Mouse (Mus musculus): ENCODE measurements around the gene Adcyap1r1. TPM values are rescaled to one million over a fixed set of nuclear protein-coding genes. Genes with fewer than 3 reads are reported as not detected.

Gene Adcyap1r1
- total RNA-seq, 1 experiment: 2.0 TPM

- H3K4me1 ChIP-seq (ENCODE audit: control insufficient read depth in 2 of 2, insufficient read depth in 2 of 2, low read length in 2 of 2, poor library complexity in 1 of 2): no peaks in the 10 kb centered on the region
- in situ Hi-C loops (cut with MboI; ENCODE audit: low sequenced_read_pairs in 2 of 2, unreplicated experiment in 2 of 2): no loop called here
- H3K4me3 ChIP-seq (ENCODE audit: insufficient read depth in 1 of 2, low read depth in 1 of 2, low read length in 2 of 2, poor library complexity in 1 of 2, severe bottlenecking in 1 of 2): no peak overlapping the region
- no peak overlapping the region for H3K9ac ChIP-seq (ENCODE audit: insufficient read depth, low read depth, low read length, poor library complexity, severe bottlenecking)
- no peak for TF ChIP-seq ZC3H11A (IDR thresholded peaks at IDR 0.05; ENCODE audit: borderline replicate concordance, low read depth, low read length)
- no peak for TF ChIP-seq MAFK (IDR thresholded peaks at IDR 0.05; ENCODE audit: insufficient read depth, low read depth, low read length)
- TF ChIP-seq ZNF384 (IDR thresholded peaks at IDR 0.05; ENCODE audit: low read depth, low read length): no peak
- TF ChIP-seq CHD2 (IDR thresholded peaks at IDR 0.05; ENCODE audit: low read depth, low read length): no peak
- DNase-seq (ENCODE audit: low read depth, low spot score): no peak
- no peaks in the 10 kb centered on the region for H3K36me3 ChIP-seq (ENCODE audit: control insufficient read depth, insufficient read depth, low read length, poor library complexity, severe bottlenecking)
- no peaks in the 10 kb centered on the region for H3K9me3 ChIP-seq (ENCODE audit: control insufficient read depth, insufficient read depth, low read depth, low read length)
- no peak overlapping the region for H3K27ac ChIP-seq (ENCODE audit: insufficient read depth, low read depth, low read length, poor library complexity, severe bottlenecking)
Measured at GRCm38 (mm10) chr6:55543345-55543744, 91.6 kb downstream of the Adcyap1r1 start.

- Histone ChIP-seq H3K4me1 (ENCODE audit: control insufficient read depth in 2 of 2, insufficient read depth in 2 of 2, low read length in 2 of 2, poor library complexity in 1 of 2) (no peaks in the 10 kb centered on the region), H3K9me3 (ENCODE audit: control insufficient read depth, insufficient read depth, low read depth, low read length) (no peaks in the 10 kb centered on the region), H3K4me3 (ENCODE audit: insufficient read depth in 1 of 2, low read depth in 1 of 2, low read length in 2 of 2, poor library complexity in 1 of 2, severe bottlenecking in 1 of 2) (no peak overlapping the region), H3K27ac (ENCODE audit: insufficient read depth, low read depth, low read length, poor library complexity, severe bottlenecking) (no peak overlapping the region), H3K36me3 (ENCODE audit: control insufficient read depth, insufficient read depth, low read length, poor library complexity, severe bottlenecking) (no peaks in the 10 kb centered on the region), H3K9ac (ENCODE audit: insufficient read depth, low read depth, low read length, poor library complexity, severe bottlenecking) (no peak overlapping the region)
- in situ Hi-C loops (cut with MboI; ENCODE audit: low sequenced_read_pairs in 2 of 2, unreplicated experiment in 2 of 2): no loop called here
- TF ChIP-seq MAFK (IDR thresholded peaks at IDR 0.05; ENCODE audit: insufficient read depth, low read depth, low read length): no peak
- TF ChIP-seq CHD2 (IDR thresholded peaks at IDR 0.05; ENCODE audit: low read depth, low read length): no peak
- TF ChIP-seq ZNF384 (IDR thresholded peaks at IDR 0.05; ENCODE audit: low read depth, low read length): no peak
- TF ChIP-seq HCFC1 (IDR thresholded peaks at IDR 0.05; ENCODE audit: borderline replicate concordance, insufficient read depth, low read length): no peak
- TF ChIP-seq ZC3H11A (IDR thresholded peaks at IDR 0.05; ENCODE audit: borderline replicate concordance, low read depth, low read length): no peak
- DNase-seq (ENCODE audit: low read depth, low spot score): no peak
Measured at GRCm38 (mm10) chr6:55549211-55549610, 97.4 kb downstream of the Adcyap1r1 start.

GRCm38 (mm10) chr6:55550926-55551325 lies 99.1 kb downstream of the Adcyap1r1 start:
- Histone ChIP-seq H3K9me3 (ENCODE audit: control insufficient read depth, insufficient read depth, low read depth, low read length) (no peaks in the 10 kb centered on the region), H3K36me3 (ENCODE audit: control insufficient read depth, insufficient read depth, low read length, poor library complexity, severe bottlenecking) (no peaks in the 10 kb centered on the region), H3K27ac (ENCODE audit: insufficient read depth, low read depth, low read length, poor library complexity, severe bottlenecking) (no peak overlapping the region), H3K9ac (ENCODE audit: insufficient read depth, low read depth, low read length, poor library complexity, severe bottlenecking) (no peak overlapping the region), H3K4me1 (ENCODE audit: control insufficient read depth in 2 of 2, insufficient read depth in 2 of 2, low read length in 2 of 2, poor library complexity in 1 of 2) (no peaks in the 10 kb centered on the region), H3K4me3 (ENCODE audit: insufficient read depth in 1 of 2, low read depth in 1 of 2, low read length in 2 of 2, poor library complexity in 1 of 2, severe bottlenecking in 1 of 2) (no peak overlapping the region)
- peak; percentile 26 for DNase-seq (ENCODE audit: low read depth, low spot score)
- in situ Hi-C loops (cut with MboI; ENCODE audit: low sequenced_read_pairs in 2 of 2, unreplicated experiment in 2 of 2): loop anchor here in 1 of 2 experiments (25.0 kb wide), 1 partner anchor 386 kb away; no protein-coding TSS in a partner anchor
- TF ChIP-seq HCFC1 (IDR thresholded peaks at IDR 0.05; ENCODE audit: borderline replicate concordance, insufficient read depth, low read length) (no peak), CHD2 (IDR thresholded peaks at IDR 0.05; ENCODE audit: low read depth, low read length) (no peak), MAFK (IDR thresholded peaks at IDR 0.05; ENCODE audit: insufficient read depth, low read depth, low read length) (no peak), ZNF384 (IDR thresholded peaks at IDR 0.05; ENCODE audit: low read depth, low read length) (no peak), ZC3H11A (IDR thresholded peaks at IDR 0.05; ENCODE audit: borderline replicate concordance, low read depth, low read length) (no peak)

Other genes with a start within 250 kb of the Adcyap1r1 start
- gene Mindy4, start 248.6 kb upstream of the Adcyap1r1 start, total RNA-seq (2012; rRNA removed): 3.0 TPM in 2 replicates
- gene Aqp1, start 115.5 kb upstream of the Adcyap1r1 start, total RNA-seq (2012; rRNA removed): 0.36 TPM in 1 of 2 replicates, not detected in the other
- gene Ghrhr, start 75.7 kb upstream of the Adcyap1r1 start, total RNA-seq (2012; rRNA removed): not detected in 2 replicates
- not detected in 2 replicates for gene Neurod6, start 229.3 kb downstream of the Adcyap1r1 start, total RNA-seq (2012; rRNA removed)

Measured in ES-E14 (cell line).